Mouse (Mus musculus) intestine, embryonic 16.5 days (tissue): ENCODE measurements at regions not wholly inside any gene's neighbourhood (a gene's known extent, or its start where the extent isn't known, plus 50 kb on each side); places are given as distances from the start of the nearest gene placed in this dataset.

Source experiments
- ATAC-seq: fragments of 200-750 bp; cut with Nextera tagmentation; 2 replicates; pipeline ENCODE4 v1.8.0; 2017; ENCODE audit warnings: moderate TSS enrichment, moderate library complexity
- H3K27ac ChIP-seq: fragments of 300-500 bp; sonication (generic); 2 replicates; pipeline ENCODE4 v1.5.1; 2014; ENCODE audit warnings: mild to moderate bottlenecking, low read length
- H3K27me3 ChIP-seq: fragments of 300-500 bp; sonication (generic); replicated peaks from 2 replicates; pipeline ENCODE4 v1.6.1; 2014; ENCODE audit warnings: low read length, control low read depth, mixed read lengths; ENCODE audit not compliant: control insufficient read depth, insufficient read depth
- H3K36me3 ChIP-seq: fragments of 300-500 bp; sonication (generic); 2 replicates; pipeline ENCODE4 v1.6.1; 2014; ENCODE audit warnings: low read length, control low read depth; ENCODE audit not compliant: control insufficient read depth, insufficient read depth
- H3K4me1 ChIP-seq: fragments of 300-500 bp; sonication (generic); 2 replicates; pipeline ENCODE4 v1.6.1; 2014; ENCODE audit warnings: low read length, control low read depth, mixed read lengths; ENCODE audit not compliant: control insufficient read depth, insufficient read depth
- H3K4me2 ChIP-seq: fragments of 300-500 bp; sonication (generic); 2 replicates; pipeline ENCODE4 v1.6.1; 2014; ENCODE audit warnings: low read depth, low read length, control low read depth
- H3K4me3 ChIP-seq: fragments of 300-500 bp; sonication (generic); 2 replicates; pipeline ENCODE4 v1.5.1; 2014; ENCODE audit warnings: mild to moderate bottlenecking, low read length
- H3K9ac ChIP-seq: fragments of 300-500 bp; sonication (generic); 2 replicates; pipeline ENCODE4 v1.6.1; 2014; ENCODE audit warnings: low read depth, low read length
- H3K9me3 ChIP-seq: fragments of 300-500 bp; sonication (generic); 2 replicates; pipeline ENCODE4 v1.6.1; 2016; ENCODE audit warnings: low read length, control low read depth; ENCODE audit not compliant: control insufficient read depth
- WGBS: fragments of 180-500 bp; shearing (Covaris S2); extraction: QIAGEN DNeasy Blood & Tissue Kit; methylation state at CpG from one replicate; pipeline ENCODE4 v1.1.7; 2014; 5-methylcytosine and 5-hydroxymethylcytosine counted together

- Histone ChIP-seq H3K9ac (no peak overlapping the region), H3K9me3 (no peaks in the 10 kb centered on the region), H3K4me1 (no peaks in the 10 kb centered on the region), H3K27ac (no peak overlapping the region), H3K27me3 (no peaks in the 10 kb centered on the region), H3K36me3 (no peaks in the 10 kb centered on the region), H3K4me2 (no peak overlapping the region), H3K4me3 (no peak overlapping the region)
- 76% methylated on average over 2 of the region's 2 CpGs for WGBS
- ATAC-seq: no peak
Measured at GRCm38 (mm10) chr4:114748131-114748530, 73.4 kb upstream of the Gm12830 start.

- Histone ChIP-seq H3K4me2 (no peak overlapping the region), H3K9me3 (no peaks in the 10 kb centered on the region), H3K27me3 (no peaks in the 10 kb centered on the region), H3K4me1 (no peaks in the 10 kb centered on the region), H3K9ac (no peak overlapping the region), H3K36me3 (no peaks in the 10 kb centered on the region), H3K27ac (no peak overlapping the region), H3K4me3 (no peak overlapping the region)
- ATAC-seq: no peak
Measured at GRCm38 (mm10) chr4:114759837-114760236, 61.7 kb upstream of the Gm12830 start.

DNA sequence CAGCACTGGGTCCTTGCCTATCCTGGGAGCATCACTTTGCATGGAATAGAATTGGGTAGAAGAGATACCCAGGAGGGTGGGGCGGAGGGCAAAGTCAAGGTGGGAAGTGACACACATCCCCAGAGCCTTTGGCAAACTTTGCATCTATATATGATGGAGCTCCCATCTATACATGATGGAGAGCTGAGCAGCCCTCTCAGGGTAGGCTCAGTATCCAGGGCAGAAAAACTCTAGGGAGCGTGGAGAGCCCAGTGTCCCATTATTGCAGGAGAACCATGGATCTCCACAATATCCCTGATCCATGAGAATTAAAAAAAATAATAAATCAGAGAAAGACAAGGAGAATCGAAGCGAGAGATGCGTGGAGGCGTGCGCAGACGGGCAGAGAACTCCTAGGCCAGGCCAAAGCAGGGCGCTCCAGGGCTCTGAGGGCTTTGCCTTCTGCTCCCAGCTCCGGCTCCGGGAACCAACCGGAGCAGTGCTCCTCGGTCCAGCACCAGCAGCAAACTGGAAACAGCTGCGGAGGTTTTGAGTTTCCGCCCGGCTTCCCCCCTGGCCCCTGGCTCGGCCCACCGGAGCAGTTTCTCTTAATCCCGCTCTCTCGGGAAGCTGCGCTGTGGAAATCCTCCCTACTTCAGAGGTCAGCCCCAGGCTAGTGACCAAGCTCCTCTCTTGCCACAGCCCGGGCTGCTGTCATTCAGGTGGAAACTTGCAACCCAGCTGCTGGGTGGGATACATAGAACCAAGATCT is 54.7 kb upstream of the Gm12830 start:
- Histone ChIP-seq H3K9ac (no peak overlapping the region), H3K4me1 (no peaks in the 10 kb centered on the region), H3K4me2 (no peak overlapping the region), H3K27me3 (no peaks in the 10 kb centered on the region), H3K27ac (no peak overlapping the region), H3K4me3 (no peak overlapping the region), H3K36me3 (no peaks in the 10 kb centered on the region), H3K9me3 (no peaks in the 10 kb centered on the region)
- 68% methylated on average over 22 of the region's 22 CpGs for WGBS
- no peak for ATAC-seq
